Mouse (Mus musculus) lung, postnatal 0 days (tissue): ENCODE results near the gene Psd.
A peak's percentile ranks its signal among the peaks of the same experiment; 100 is the strongest.

Source experiments
- CTCF ChIP-seq: IDR thresholded peaks from 2 replicates; pipeline ENCODE4 v1.5.1; 2016; ENCODE audit warnings: antibody characterized with exemption, mild to moderate bottlenecking
- EP300 ChIP-seq: IDR thresholded peaks from 2 replicates; pipeline ENCODE4 v1.6.1; 2016; ENCODE audit warnings: antibody characterized with exemption, mild to moderate bottlenecking, control low read depth

- no peak for TF ChIP-seq CTCF
- TF ChIP-seq EP300 = 0 out of 2 replicates have a peak, but pooled peaks have one; percentile 10
Measured at GRCm38 (mm10) chr19:46357344-46358280, 30.7 kb upstream of the Psd start.
